Mouse (Mus musculus) stomach, embryonic 15.5 days (tissue): ENCODE results near the gene Ccl17. TPM values are rescaled to one million over a fixed set of nuclear protein-coding genes. Genes with fewer than 3 reads are reported as not detected.
"Not testable (repeated sequence)": the region's sequence is repeated elsewhere in the genome, so short reads cannot be mapped to it uniquely, and the experiment has no call there.

ENCODE experiments used
- ATAC-seq: fragments of 200-750 bp; cut with Nextera tagmentation; 2 replicates; pipeline ENCODE4 v1.8.0; 2017; ENCODE audit warnings: low read depth, moderate number of reproducible peaks, moderate TSS enrichment; ENCODE audit not compliant: insufficient read depth, low FRiP score
- H3K27ac ChIP-seq: fragments of 300-500 bp; sonication (generic); 2 replicates; pipeline ENCODE4 v1.5.1; 2015; ENCODE audit warnings: mild to moderate bottlenecking, inconsistent platforms
- H3K27me3 ChIP-seq: fragments of 300-500 bp; sonication (generic); replicated peaks from 2 replicates; pipeline ENCODE4 v1.6.1; 2015; ENCODE audit warnings: inconsistent platforms
- H3K36me3 ChIP-seq: fragments of 300-500 bp; sonication (generic); 2 replicates; pipeline ENCODE4 v1.6.1; 2015; ENCODE audit warnings: inconsistent platforms
- H3K4me1 ChIP-seq: fragments of 300-500 bp; sonication (generic); 2 replicates; pipeline ENCODE4 v1.6.1; 2015; ENCODE audit warnings: inconsistent platforms
- H3K4me2 ChIP-seq: fragments of 300-500 bp; sonication (generic); 2 replicates; pipeline ENCODE4 v1.6.1; 2015; ENCODE audit warnings: mild to moderate bottlenecking, inconsistent platforms
- H3K4me3 ChIP-seq: fragments of 300-500 bp; sonication (generic); replicated peaks from 2 replicates; pipeline ENCODE4 v1.5.1; 2015; ENCODE audit warnings: inconsistent platforms
- H3K9ac ChIP-seq: fragments of 300-500 bp; sonication (generic); 2 replicates; pipeline ENCODE4 v1.6.1; 2015; ENCODE audit warnings: inconsistent platforms
- H3K9me3 ChIP-seq: fragments of 300-500 bp; sonication (generic); 2 replicates; pipeline ENCODE4 v1.6.1; 2016; ENCODE audit warnings: inconsistent platforms
- WGBS: fragments of 180-500 bp; shearing (Covaris S2); methylation state at CpG from one replicate; pipeline ENCODE4 v1.1.7; 2015; 5-methylcytosine and 5-hydroxymethylcytosine counted together
- polyA plus RNA-seq: library from polyadenylated mRNA; unstranded; fragments of >200 nt; fragmentation: Nextera tagmentation; extraction: Ambion mirVana; gene quantifications from 2 replicates; pipeline ENCODE4 v1.2.1, GENCODE M21; 2015

Gene Ccl17
- polyA plus RNA-seq, 1 experiment from 2014 or later: not detected

GRCm38 (mm10) chr8:94812645-94813098, 2.4 kb downstream of the Ccl17 start:
- H3K4me3 ChIP-seq: no peak overlapping the region
- no peak overlapping the region for H3K27ac ChIP-seq
- H3K36me3 ChIP-seq: no peaks in the 10 kb centered on the region
- H3K4me1 ChIP-seq: 0 out of 2 replicates have a peak, but pooled peaks cover 3% of the 10 kb centered on the region
- H3K27me3 ChIP-seq: no peaks in the 10 kb centered on the region
- H3K9ac ChIP-seq: no peak overlapping the region
- H3K9me3 ChIP-seq: no peaks in the 10 kb centered on the region
- peak overlapping the region; percentile 41; the same call in 1 of the 2 replicates for H3K4me2 ChIP-seq
- peak; percentile 64; the same call in 1 of the 2 replicates for ATAC-seq
- 31% methylated on average over 6 of the region's 6 CpGs for WGBS

DNA sequence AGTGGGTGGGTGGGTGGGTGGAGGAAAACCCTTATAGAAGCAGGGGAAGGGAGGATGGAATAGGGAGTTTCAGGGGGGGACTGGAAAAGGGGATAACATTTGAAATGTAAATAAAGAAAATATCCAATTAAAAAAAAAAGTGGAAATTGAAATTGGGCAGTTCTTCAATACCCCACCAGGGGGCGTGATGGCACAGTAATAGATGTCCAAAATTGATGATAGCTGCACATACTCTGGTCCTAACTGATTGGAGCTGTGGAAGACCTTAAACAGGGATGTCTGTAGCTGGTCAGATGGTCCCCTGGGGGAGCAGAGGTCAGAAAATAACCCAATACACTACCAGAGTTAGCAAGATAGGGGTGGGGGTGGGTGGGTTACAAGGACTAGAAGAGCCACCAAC, 4.3 kb downstream of the Ccl17 start:
- WGBS: 0% methylated on average over 1 of the region's 1 CpGs
- H3K9me3 ChIP-seq: no peaks in the 10 kb centered on the region
- no peak overlapping the region for H3K9ac ChIP-seq
- no peak overlapping the region for H3K4me2 ChIP-seq
- H3K36me3 ChIP-seq: no peaks in the 10 kb centered on the region
- no peak overlapping the region for H3K27ac ChIP-seq
- H3K4me3 ChIP-seq: no peak overlapping the region
- no peak for ATAC-seq
- H3K4me1 ChIP-seq: 0 out of 2 replicates have a peak, but pooled peaks cover 3% of the 10 kb centered on the region
- H3K27me3 ChIP-seq: no peaks in the 10 kb centered on the region

GRCm38 (mm10) chr8:94817933-94818332, 7.7 kb downstream of the Ccl17 start:
- WGBS: 79% methylated on average over 10 of the region's 11 CpGs
- no peak for ATAC-seq

DNA sequence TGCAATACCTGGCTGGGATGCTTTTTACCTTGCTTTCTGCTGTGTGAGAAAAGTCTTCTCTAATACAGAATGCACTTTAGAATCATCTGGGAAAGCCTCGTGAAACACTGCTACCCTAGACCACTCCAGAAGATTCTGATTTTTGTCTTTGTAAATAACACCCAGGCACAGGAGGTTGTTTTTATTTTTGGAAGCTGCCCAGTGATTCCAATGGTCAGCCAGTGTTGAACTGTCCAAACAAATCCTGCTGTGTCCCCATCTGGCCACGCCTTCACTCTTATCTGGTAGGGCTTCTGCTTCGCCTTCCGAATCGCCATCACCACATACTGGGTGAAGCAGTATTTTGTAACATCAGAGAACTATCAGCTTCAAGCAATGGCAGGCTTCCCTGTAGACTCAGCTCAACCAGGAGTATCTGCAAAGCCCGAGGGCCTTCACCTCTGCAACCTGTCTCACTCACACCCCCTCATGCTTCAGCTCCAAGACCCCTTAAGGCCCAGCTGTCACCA, 9.5 kb downstream of the Ccl17 start:
- WGBS: 69% methylated on average over 6 of the region's 6 CpGs
- no peak overlapping the region for H3K4me2 ChIP-seq
- no peaks in the 10 kb centered on the region for H3K9me3 ChIP-seq
- H3K4me1 ChIP-seq: no peaks in the 10 kb centered on the region
- peaks cover 29% of the 10 kb centered on the region; the same call in 1 of the 2 replicates for H3K36me3 ChIP-seq
- H3K27ac ChIP-seq: no peak overlapping the region
- H3K27me3 ChIP-seq: no peaks in the 10 kb centered on the region
- no peak overlapping the region for H3K4me3 ChIP-seq
- no peak overlapping the region for H3K9ac ChIP-seq
- no peak; the same call in 1 of the 2 replicates for ATAC-seq

More at GRCm38 (mm10) chr8:94817933-94818332, 7.7 kb downstream of the Ccl17 start:
- Histone ChIP-seq H3K4me3 (no peak overlapping the region), H3K9me3 (no peaks in the 10 kb centered on the region), H3K27me3 (no peaks in the 10 kb centered on the region), H3K4me1 (no peaks in the 10 kb centered on the region), H3K9ac (no peak overlapping the region), H3K27ac (no peak overlapping the region), H3K4me2 (no peak overlapping the region), H3K36me3 (peaks cover 15% of the 10 kb centered on the region; the same call in 1 of the 2 replicates)

- Histone ChIP-seq H3K36me3 (peaks cover 36% of the 10 kb centered on the region), H3K4me2 (no peak overlapping the region), H3K27ac (no peak overlapping the region), H3K27me3 (no peaks in the 10 kb centered on the region), H3K4me3 (no peak overlapping the region), H3K4me1 (no peaks in the 10 kb centered on the region), H3K9me3 (no peaks in the 10 kb centered on the region), H3K9ac (no peak overlapping the region)
- 83% methylated on average over 7 of the region's 7 CpGs for WGBS
- no peak for ATAC-seq
Measured at GRCm38 (mm10) chr8:94820553-94820952, 10.3 kb downstream of the Ccl17 start.

DNA sequence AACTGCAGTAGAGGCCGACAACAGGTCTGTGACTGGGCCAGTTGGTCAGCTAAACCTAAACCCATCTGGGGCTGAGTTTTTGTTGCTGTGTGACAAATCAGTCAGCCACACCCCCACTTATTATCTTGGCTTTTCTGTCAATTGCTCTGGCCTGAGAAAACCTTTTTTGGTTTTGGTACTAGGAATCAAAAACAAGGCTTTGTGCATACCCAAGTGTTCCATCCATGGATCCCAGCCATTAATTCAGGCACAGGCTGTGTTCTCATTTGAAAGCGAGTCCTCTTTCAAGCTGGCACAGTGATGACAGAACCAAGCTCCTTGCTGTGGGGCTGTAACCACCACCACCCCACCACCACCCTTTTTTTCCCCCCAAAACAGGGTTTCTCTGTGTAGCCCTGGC, 11.1 kb downstream of the Ccl17 start:
- ATAC-seq: no peak
- WGBS: 88% methylated on average over 2 of the region's 2 CpGs
- H3K36me3 ChIP-seq: peaks cover 38% of the 10 kb centered on the region
- H3K9me3 ChIP-seq: no peaks in the 10 kb centered on the region
- H3K27me3 ChIP-seq: no peaks in the 10 kb centered on the region
- H3K4me3 ChIP-seq: no peak overlapping the region
- H3K4me2 ChIP-seq: no peak overlapping the region
- H3K4me1 ChIP-seq: no peaks in the 10 kb centered on the region
- H3K27ac ChIP-seq: no peak overlapping the region
- no peak overlapping the region for H3K9ac ChIP-seq

- Histone ChIP-seq H3K4me1 (no peaks in the 10 kb centered on the region), H3K4me2 (no peak overlapping the region), H3K9me3 (no peaks in the 10 kb centered on the region), H3K27me3 (no peaks in the 10 kb centered on the region), H3K9ac (no peak overlapping the region), H3K4me3 (no peak overlapping the region), H3K27ac (no peak overlapping the region), H3K36me3 (peaks cover 38% of the 10 kb centered on the region)
- ATAC-seq: peak; percentile 74
- 76% methylated on average over 23 of the region's 23 CpGs for whole genome bisulfite sequencing
Measured at GRCm38 (mm10) chr8:94822637-94823560, 12.6 kb downstream of the Ccl17 start.

- no peak overlapping the region for H3K4me2 ChIP-seq
- no peaks in the 10 kb centered on the region for H3K4me1 ChIP-seq
- WGBS: 88% methylated on average over 6 of the region's 6 CpGs
- H3K9ac ChIP-seq: no peak overlapping the region
- H3K27me3 ChIP-seq: no peaks in the 10 kb centered on the region
- no peak overlapping the region for H3K4me3 ChIP-seq
- no peaks in the 10 kb centered on the region for H3K9me3 ChIP-seq
- H3K27ac ChIP-seq: no peak overlapping the region
- H3K36me3 ChIP-seq: peaks cover 42% of the 10 kb centered on the region
- ATAC-seq: no peak
Measured at GRCm38 (mm10) chr8:94825170-94825569, 14.9 kb downstream of the Ccl17 start.

- Histone ChIP-seq H3K36me3 (peaks cover 38% of the 10 kb centered on the region), H3K27me3 (no peaks in the 10 kb centered on the region), H3K9ac (no peak overlapping the region), H3K9me3 (no peaks in the 10 kb centered on the region), H3K4me3 (no peak overlapping the region), H3K4me2 (no peak overlapping the region), H3K27ac (no peak overlapping the region), H3K4me1 (no peaks in the 10 kb centered on the region)
- ATAC-seq: no peak
- 94% methylated on average over 5 of the region's 5 CpGs for WGBS
Measured at GRCm38 (mm10) chr8:94826210-94826609, 16.0 kb downstream of the Ccl17 start.

DNA sequence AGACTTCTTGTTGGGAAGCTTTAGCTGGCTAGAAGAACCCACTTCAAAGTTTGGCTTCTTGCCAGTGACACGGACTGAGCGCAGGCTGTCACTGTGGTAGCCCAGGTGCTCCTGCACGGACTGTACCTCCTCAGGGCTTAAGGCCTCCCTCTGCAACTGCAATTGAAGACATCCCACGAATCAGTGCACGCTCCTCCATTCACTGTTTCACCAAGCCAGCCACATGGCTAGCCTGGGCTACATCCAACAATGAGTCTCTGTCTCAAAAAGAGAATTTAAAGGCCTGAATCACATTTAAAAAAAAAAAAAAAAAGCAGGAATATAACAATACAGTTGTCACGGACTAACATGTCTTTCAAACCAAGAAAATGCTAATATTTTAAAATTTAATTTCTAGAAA, 18.0 kb downstream of the Ccl17 start:
- Histone ChIP-seq H3K36me3 (peaks cover 29% of the 10 kb centered on the region), H3K27ac (no peak overlapping the region)
- ATAC-seq: no peak

DNA sequence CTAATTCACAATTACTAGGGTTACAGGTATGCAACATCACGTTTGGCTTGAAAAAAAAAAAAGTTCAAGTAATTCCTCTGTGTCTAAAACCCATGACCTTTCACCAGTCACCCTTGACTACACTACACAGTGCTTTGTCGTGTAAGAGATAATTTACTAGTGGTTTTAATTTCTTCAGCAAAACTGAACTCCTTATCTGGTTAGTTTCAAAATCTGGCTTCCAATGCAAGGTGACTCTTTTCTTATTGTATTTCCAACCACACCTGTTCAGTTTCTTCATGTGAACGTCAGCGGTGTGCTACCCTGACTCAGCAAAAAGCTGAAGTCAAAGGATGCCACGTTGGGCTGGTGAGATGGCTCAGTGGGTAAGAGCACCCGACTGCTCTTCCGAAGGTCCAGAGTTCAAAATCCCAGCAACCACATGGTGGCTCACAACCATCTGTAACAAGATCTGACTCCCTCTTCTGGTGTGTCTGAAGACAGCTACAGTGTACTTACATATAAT, 23.7 kb downstream of the Ccl17 start:
- not testable (repeated sequence) for H3K27me3 ChIP-seq, H3K4me1 ChIP-seq, H3K27ac ChIP-seq, H3K4me2 ChIP-seq, H3K4me3 ChIP-seq, H3K9me3 ChIP-seq, H3K9ac ChIP-seq, H3K36me3 ChIP-seq, ATAC-seq
- 64% methylated on average over 7 of the region's 7 CpGs for WGBS

More for the DNA sequence above, 18.0 kb downstream of the Ccl17 start:
- Histone ChIP-seq H3K27me3 (no peaks in the 10 kb centered on the region), H3K4me2 (no peak overlapping the region), H3K4me3 (no peak overlapping the region), H3K9me3 (no peaks in the 10 kb centered on the region), H3K9ac (no peak overlapping the region), H3K4me1 (no peaks in the 10 kb centered on the region)
- 85% methylated on average over 6 of the region's 6 CpGs for WGBS

DNA sequence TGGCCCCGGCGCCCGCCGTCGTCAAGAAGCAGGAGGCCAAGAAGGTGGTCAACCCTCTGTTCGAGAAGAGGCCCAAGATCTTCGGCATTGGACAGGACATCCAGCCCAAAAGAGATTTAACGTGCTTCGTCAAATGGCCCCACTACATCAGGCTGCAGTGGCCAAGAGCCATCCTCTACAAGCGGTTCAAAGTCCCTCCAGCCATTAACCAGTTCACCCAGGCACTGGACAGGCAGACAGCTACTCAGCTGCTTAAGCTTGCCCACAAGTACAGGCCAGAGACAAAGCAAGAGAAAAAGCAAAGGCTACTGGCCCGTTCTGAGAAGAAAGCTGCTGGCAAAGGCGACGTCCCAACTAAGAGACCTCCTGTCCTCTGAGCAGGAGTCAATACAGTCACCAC, 25.5 kb downstream of the Ccl17 start:
- not testable (repeated sequence) for H3K4me3 ChIP-seq, H3K9me3 ChIP-seq, H3K4me2 ChIP-seq, H3K27me3 ChIP-seq, H3K9ac ChIP-seq, H3K4me1 ChIP-seq, ATAC-seq, H3K36me3 ChIP-seq, H3K27ac ChIP-seq
- 92% methylated on average over 13 of the region's 13 CpGs for WGBS
